Mouse (Mus musculus): ENCODE results near the gene Slc6a5. TPM values are rescaled to one million over a fixed set of nuclear protein-coding genes. Genes with fewer than 3 reads are reported as not detected.

Gene Slc6a5
- polyA plus RNA-seq, 2 experiments, result 0.03 TPM; not detected in 1

DNA sequence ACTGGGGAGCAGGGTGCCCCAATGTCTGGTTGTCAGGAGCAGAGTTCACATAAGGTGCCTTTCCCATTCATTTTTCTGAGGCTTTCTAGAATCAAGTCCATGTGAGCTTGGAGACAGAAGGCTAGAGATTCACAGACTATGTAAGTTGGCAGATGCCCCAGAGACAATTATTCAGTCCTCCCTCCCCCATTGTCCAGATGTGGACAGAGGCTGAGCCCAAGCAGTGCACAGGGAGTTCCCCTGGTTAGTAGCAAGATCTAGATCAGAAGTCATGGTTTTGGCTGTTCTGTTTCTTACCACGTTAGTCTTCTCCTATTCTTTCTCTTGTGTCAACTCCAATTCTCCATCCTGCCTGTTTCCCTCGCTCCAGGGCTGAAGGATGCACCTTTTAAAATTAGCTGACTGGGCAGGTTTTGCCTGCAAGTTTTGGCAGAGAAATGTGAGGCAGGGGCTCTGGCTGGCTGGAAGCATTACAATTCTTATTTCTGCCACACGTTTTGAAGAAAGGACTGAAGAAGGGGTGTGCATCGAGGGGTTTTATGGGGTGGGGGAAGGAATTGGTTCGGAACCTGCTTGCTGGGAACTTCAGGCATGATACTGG lies 3.9 kb downstream of the Slc6a5 start:
- no peak for ATAC-seq (ENCODE audit: low FRiP score, low read depth)

DNA sequence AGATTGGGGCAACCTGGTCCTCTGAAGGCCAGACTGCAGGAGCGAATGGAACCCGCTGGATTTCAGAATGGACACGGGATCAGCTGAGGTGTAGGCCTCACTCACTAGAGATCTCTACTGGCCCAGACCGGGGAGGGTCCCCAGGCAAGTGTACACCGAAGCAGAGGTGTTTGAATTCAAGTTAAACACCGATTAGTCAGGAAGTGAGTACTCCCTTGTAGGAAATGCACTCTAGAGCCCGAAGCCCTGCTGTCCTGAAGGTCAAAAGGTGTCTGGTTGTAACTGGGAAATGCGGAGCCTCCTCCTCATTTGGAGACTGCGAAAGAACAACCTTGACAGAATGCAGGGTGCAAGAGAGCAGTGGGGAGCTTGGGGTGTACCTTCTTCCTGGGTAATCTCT lies 5.0 kb downstream of the Slc6a5 start:
- no peaks in the 10 kb centered on the region for H3K4me1 ChIP-seq (ENCODE audit: control insufficient read depth, insufficient read depth, low read length)
- no peaks in the 10 kb centered on the region for H3K36me3 ChIP-seq (ENCODE audit: control insufficient read depth, insufficient read depth, low read length)
- ATAC-seq (ENCODE audit: low FRiP score, low read depth) (no peak), DNase-seq (ENCODE audit: low spot score) (no peak)
- H3K27ac ChIP-seq (replicated peaks; ENCODE audit: low read depth, low read length), result no peak overlapping the region
- H3K4me2 ChIP-seq (replicated peaks; ENCODE audit: low read depth, low read length, severe bottlenecking), result no peak overlapping the region
- peaks cover 85% of the 10 kb centered on the region for H3K27me3 ChIP-seq (ENCODE audit: control insufficient read depth, insufficient read depth, low read length)
- no peaks in the 10 kb centered on the region for H3K9me3 ChIP-seq (ENCODE audit: control insufficient read depth, low read length)
- 2% methylated on average over 9 of the region's 9 CpGs for WGBS
- no peak overlapping the region for H3K4me3 ChIP-seq (replicated peaks; ENCODE audit: low read length)
- TF ChIP-seq POLR2A (IDR thresholded peaks at IDR 0.05; ENCODE audit: borderline replicate concordance, extremely low read depth, insufficient read depth, insufficient read length), result no peak
- no peak overlapping the region for H3K9ac ChIP-seq (ENCODE audit: low read depth, low read length, severe bottlenecking)

More for the DNA sequence above, 3.9 kb downstream of the Slc6a5 start:
- WGBS, result 2% methylated on average over 5 of the region's 5 CpGs
- H3K4me1 ChIP-seq (ENCODE audit: control insufficient read depth, insufficient read depth, low read length), result no peaks in the 10 kb centered on the region
- H3K4me3 ChIP-seq (replicated peaks; ENCODE audit: low read length), result no peak overlapping the region
- no peak overlapping the region for H3K4me2 ChIP-seq (replicated peaks; ENCODE audit: low read depth, low read length, severe bottlenecking)
- no peak for TF ChIP-seq POLR2A (IDR thresholded peaks at IDR 0.05; ENCODE audit: borderline replicate concordance, extremely low read depth, insufficient read depth, insufficient read length)
- H3K27ac ChIP-seq (replicated peaks; ENCODE audit: low read depth, low read length), result no peak overlapping the region
- no peaks in the 10 kb centered on the region for H3K9me3 ChIP-seq (ENCODE audit: control insufficient read depth, low read length)
- H3K27me3 ChIP-seq (ENCODE audit: control insufficient read depth, insufficient read depth, low read length), result peaks cover 95% of the 10 kb centered on the region
- no peaks in the 10 kb centered on the region for H3K36me3 ChIP-seq (ENCODE audit: control insufficient read depth, insufficient read depth, low read length)
- no peak for DNase-seq (ENCODE audit: low spot score)
- no peak overlapping the region for H3K9ac ChIP-seq (ENCODE audit: low read depth, low read length, severe bottlenecking)

DNA sequence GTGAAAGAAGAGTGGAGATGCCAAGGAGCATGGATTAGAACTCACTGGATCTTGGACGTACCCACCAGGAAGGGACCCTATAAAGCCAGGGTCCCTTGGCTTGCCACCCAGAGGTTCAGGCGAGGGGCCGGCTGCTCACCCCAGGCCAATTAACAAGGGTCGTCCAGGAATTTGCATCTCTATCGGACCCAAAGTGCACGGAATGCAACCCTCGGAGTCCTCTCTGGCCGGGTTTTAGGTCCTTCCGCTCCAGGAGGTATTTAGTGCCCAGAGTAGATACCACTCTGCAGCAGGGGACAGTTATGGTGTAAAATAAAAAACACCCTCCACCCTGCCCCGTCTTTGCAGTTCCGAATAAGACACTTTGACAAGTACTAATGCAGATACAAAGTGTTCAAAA lies 5.5 kb downstream of the Slc6a5 start:
- H3K27ac ChIP-seq (replicated peaks; ENCODE audit: low read depth, low read length), result no peak overlapping the region
- ATAC-seq (ENCODE audit: low FRiP score, low read depth) (no peak), DNase-seq (ENCODE audit: low spot score) (no peak)
- no peaks in the 10 kb centered on the region for H3K4me1 ChIP-seq (ENCODE audit: control insufficient read depth, insufficient read depth, low read length)
- no peaks in the 10 kb centered on the region for H3K36me3 ChIP-seq (ENCODE audit: control insufficient read depth, insufficient read depth, low read length)
- peaks cover 79% of the 10 kb centered on the region for H3K27me3 ChIP-seq (ENCODE audit: control insufficient read depth, insufficient read depth, low read length)
- 2% methylated on average over 11 of the region's 11 CpGs for WGBS
- H3K9ac ChIP-seq (ENCODE audit: low read depth, low read length, severe bottlenecking), result no peak overlapping the region
- H3K9me3 ChIP-seq (ENCODE audit: control insufficient read depth, low read length), result no peaks in the 10 kb centered on the region
- no peak overlapping the region for H3K4me3 ChIP-seq (replicated peaks; ENCODE audit: low read length)
- no peak overlapping the region for H3K4me2 ChIP-seq (replicated peaks; ENCODE audit: low read depth, low read length, severe bottlenecking)
- TF ChIP-seq POLR2A (IDR thresholded peaks at IDR 0.05; ENCODE audit: borderline replicate concordance, extremely low read depth, insufficient read depth, insufficient read length), result no peak

DNA sequence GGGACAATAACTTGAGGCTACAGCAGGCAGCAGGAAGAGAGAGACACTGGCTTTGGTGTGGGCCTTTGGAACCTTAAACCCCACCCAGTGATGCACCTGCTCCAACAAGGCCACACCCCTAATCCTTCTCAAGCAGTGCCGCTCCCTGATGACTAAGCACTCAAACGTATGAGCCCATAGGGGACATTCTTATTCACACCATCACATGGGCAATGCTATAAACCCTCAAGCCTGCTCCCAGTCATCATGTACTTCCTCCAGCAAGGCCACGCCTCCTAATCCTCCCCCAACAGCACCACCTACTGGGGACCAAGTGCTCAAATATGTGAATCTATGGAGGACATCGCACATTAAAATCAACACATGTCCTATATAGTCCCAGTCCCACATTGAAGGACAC lies 9.5 kb downstream of the Slc6a5 start:
- TF ChIP-seq POLR2A (IDR thresholded peaks at IDR 0.05; ENCODE audit: borderline replicate concordance, extremely low read depth, insufficient read depth, insufficient read length), result no peak

DNA sequence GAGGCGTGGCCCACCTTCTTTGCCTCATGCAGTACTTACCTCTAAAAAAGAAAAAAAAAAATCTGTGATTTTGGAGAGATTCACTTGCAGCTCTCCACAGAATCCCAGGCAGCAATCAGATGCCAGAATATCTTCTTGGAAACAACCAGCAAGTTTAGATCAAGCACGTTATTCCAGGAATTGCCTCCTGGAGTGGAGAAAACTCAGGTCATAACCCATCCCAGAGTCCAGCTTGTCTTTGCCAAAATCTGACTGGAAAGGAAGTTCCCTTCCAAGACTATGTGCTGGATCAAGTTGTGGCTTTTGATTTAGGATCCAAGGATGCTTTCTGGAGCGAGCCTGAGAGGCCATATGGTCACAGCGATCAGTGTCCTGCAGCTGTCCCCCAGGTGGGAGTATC lies 10.8 kb downstream of the Slc6a5 start:
- H3K27ac ChIP-seq (replicated peaks; ENCODE audit: low read depth, low read length), result no peak overlapping the region
- DNase-seq (ENCODE audit: low spot score) (no peak), ATAC-seq (ENCODE audit: low FRiP score, low read depth) (no peak)
- no peaks in the 10 kb centered on the region for H3K4me1 ChIP-seq (ENCODE audit: control insufficient read depth, insufficient read depth, low read length)
- H3K4me3 ChIP-seq (replicated peaks; ENCODE audit: low read length), result no peak overlapping the region
- H3K27me3 ChIP-seq (ENCODE audit: control insufficient read depth, insufficient read depth, low read length), result peaks cover 27% of the 10 kb centered on the region
- H3K9ac ChIP-seq (ENCODE audit: low read depth, low read length, severe bottlenecking), result no peak overlapping the region
- no peaks in the 10 kb centered on the region for H3K9me3 ChIP-seq (ENCODE audit: control insufficient read depth, low read length)
- WGBS, result 73% methylated on average over 4 of the region's 4 CpGs
- no peak overlapping the region for H3K4me2 ChIP-seq (replicated peaks; ENCODE audit: low read depth, low read length, severe bottlenecking)
- no peaks in the 10 kb centered on the region for H3K36me3 ChIP-seq (ENCODE audit: control insufficient read depth, insufficient read depth, low read length)
- no peak for TF ChIP-seq POLR2A (IDR thresholded peaks at IDR 0.05; ENCODE audit: borderline replicate concordance, extremely low read depth, insufficient read depth, insufficient read length)

More for the DNA sequence above, 9.5 kb downstream of the Slc6a5 start:
- H3K9me3 ChIP-seq (ENCODE audit: control insufficient read depth, low read length), result no peaks in the 10 kb centered on the region
- H3K9ac ChIP-seq (ENCODE audit: low read depth, low read length, severe bottlenecking), result no peak overlapping the region
- H3K4me3 ChIP-seq (replicated peaks; ENCODE audit: low read length), result no peak overlapping the region
- DNase-seq (ENCODE audit: low spot score), result no peak
- WGBS, result 87% methylated on average over 4 of the region's 4 CpGs
- no peaks in the 10 kb centered on the region for H3K4me1 ChIP-seq (ENCODE audit: control insufficient read depth, insufficient read depth, low read length)
- peaks cover 39% of the 10 kb centered on the region for H3K27me3 ChIP-seq (ENCODE audit: control insufficient read depth, insufficient read depth, low read length)
- no peak for ATAC-seq (ENCODE audit: low FRiP score, low read depth)
- no peak overlapping the region for H3K27ac ChIP-seq (replicated peaks; ENCODE audit: low read depth, low read length)
- H3K36me3 ChIP-seq (ENCODE audit: control insufficient read depth, insufficient read depth, low read length), result no peaks in the 10 kb centered on the region
- no peak overlapping the region for H3K4me2 ChIP-seq (replicated peaks; ENCODE audit: low read depth, low read length, severe bottlenecking)
